Mouse (Mus musculus) testis, adult 2 months (tissue): ENCODE data around the gene Arv1. TPM values are rescaled to one million over a fixed set of nuclear protein-coding genes. Genes with fewer than 3 reads are reported as not detected.

Experiments
- H3K27ac ChIP-seq: fragments of 200-500 bp; 2 replicates; pipeline ENCODE4 v1.5.1; 2012; ENCODE audit warnings: low read depth, low read length; ENCODE audit not compliant: control insufficient read depth, insufficient read depth
- H3K27me3 ChIP-seq: fragments of 200-500 bp; 2 replicates; pipeline ENCODE4 v1.6.1; 2012; ENCODE audit warnings: mild to moderate bottlenecking, low read length, moderate library complexity; ENCODE audit not compliant: control insufficient read depth, insufficient read depth
- H3K36me3 ChIP-seq: fragments of 200-500 bp; 2 replicates; pipeline ENCODE4 v1.6.1; 2012; ENCODE audit warnings: mild to moderate bottlenecking, low read length; ENCODE audit not compliant: control insufficient read depth, insufficient read depth
- H3K4me1 ChIP-seq: fragments of 200-500 bp; 2 replicates; pipeline ENCODE4 v1.6.1; 2012; ENCODE audit warnings: low read length; ENCODE audit not compliant: control insufficient read depth, insufficient read depth
- H3K4me3 ChIP-seq: fragments of 200-500 bp; 2 replicates; pipeline ENCODE4 v1.5.1; 2012; ENCODE audit warnings: low read depth, mild to moderate bottlenecking, low read length, moderate library complexity, mixed read lengths; ENCODE audit not compliant: control insufficient read depth
- CTCF ChIP-seq: fragments of 200-500 bp; IDR thresholded peaks from 2 replicates; pipeline ENCODE4 v1.5.1; 2012; ENCODE audit warnings: low read depth, mild to moderate bottlenecking, inconsistent platforms, low read length, moderate library complexity; ENCODE audit not compliant: control insufficient read depth, insufficient read depth, insufficient replicate concordance
- POLR2A ChIP-seq: fragments of 200-500 bp; IDR thresholded peaks from 2 replicates; pipeline ENCODE4 v1.6.1; 2012; ENCODE audit warnings: low read depth, mild to moderate bottlenecking, inconsistent platforms, low read length, moderate library complexity; ENCODE audit not compliant: control insufficient read depth
- polyA plus RNA-seq: library from polyadenylated mRNA; depleted of rRNA; stranded (reverse); fragments of >200 nt; gene quantifications from 2 replicates; pipeline ENCODE4 v1.2.3, GENCODE M21; 2012

Gene Arv1
- polyA plus RNA-seq, 1 experiment: 14.9 TPM

GRCm38 (mm10) chr8:124702183-124702582 is 19.8 kb upstream of the Arv1 start:
- H3K27me3 ChIP-seq: no peaks in the 10 kb centered on the region

GRCm38 (mm10) chr8:124703526-124703925 is 18.4 kb upstream of the Arv1 start:
- H3K27me3 ChIP-seq: no peaks in the 10 kb centered on the region
- H3K36me3 ChIP-seq: no peaks in the 10 kb centered on the region
- no peak overlapping the region for H3K4me3 ChIP-seq
- TF ChIP-seq POLR2A (no peak), CTCF (no peak)
- no peaks in the 10 kb centered on the region for H3K4me1 ChIP-seq
- H3K27ac ChIP-seq: no peak overlapping the region

More at GRCm38 (mm10) chr8:124702183-124702582, 19.8 kb upstream of the Arv1 start:
- Histone ChIP-seq H3K36me3 (no peaks in the 10 kb centered on the region), H3K4me3 (no peak overlapping the region), H3K27ac (no peak overlapping the region), H3K4me1 (no peaks in the 10 kb centered on the region)
- TF ChIP-seq POLR2A (no peak), CTCF (no peak)

GRCm38 (mm10) chr8:124704376-124704775 is 17.6 kb upstream of the Arv1 start:
- H3K4me3 ChIP-seq: no peak overlapping the region
- no peaks in the 10 kb centered on the region for H3K27me3 ChIP-seq
- TF ChIP-seq CTCF: no peak
- no peak for TF ChIP-seq POLR2A
- H3K4me1 ChIP-seq: no peaks in the 10 kb centered on the region
- H3K36me3 ChIP-seq: no peaks in the 10 kb centered on the region
- H3K27ac ChIP-seq: no peak overlapping the region

- Histone ChIP-seq H3K4me1 (no peaks in the 10 kb centered on the region), H3K27me3 (no peaks in the 10 kb centered on the region), H3K36me3 (no peaks in the 10 kb centered on the region), H3K27ac (no peak overlapping the region), H3K4me3 (no peak overlapping the region)
- TF ChIP-seq POLR2A (no peak), CTCF (no peak)
These were observed 16.1 kb upstream of the Arv1 start for GRCm38 (mm10) chr8:124705823-124706222.

GRCm38 (mm10) chr8:124713207-124713606 is 8.7 kb upstream of the Arv1 start:
- Histone ChIP-seq H3K27me3 (no peaks in the 10 kb centered on the region), H3K27ac (no peak overlapping the region), H3K4me3 (no peak overlapping the region), H3K36me3 (peaks cover 4% of the 10 kb centered on the region), H3K4me1 (no peaks in the 10 kb centered on the region)
- TF ChIP-seq POLR2A (no peak), CTCF (no peak)

- H3K4me3 ChIP-seq: no peak overlapping the region
These were observed 6.2 kb upstream of the Arv1 start for GRCm38 (mm10) chr8:124715736-124716135.

GRCm38 (mm10) chr8:124720133-124720532 is 1.8 kb upstream of the Arv1 start:
- peaks cover 4% of the 10 kb centered on the region for H3K4me1 ChIP-seq
- no peak overlapping the region for H3K27ac ChIP-seq
- TF ChIP-seq POLR2A (no peak), CTCF (peak; percentile 26; the same call in 1 of the 2 replicates)
- H3K27me3 ChIP-seq: no peaks in the 10 kb centered on the region
- H3K36me3 ChIP-seq: no peaks in the 10 kb centered on the region
- no peak overlapping the region for H3K4me3 ChIP-seq

More at GRCm38 (mm10) chr8:124715736-124716135, 6.2 kb upstream of the Arv1 start:
- no peak for TF ChIP-seq CTCF
- TF ChIP-seq POLR2A: no peak
- H3K27ac ChIP-seq: no peak overlapping the region
- peaks cover 4% of the 10 kb centered on the region for H3K36me3 ChIP-seq
- no peaks in the 10 kb centered on the region for H3K27me3 ChIP-seq
- H3K4me1 ChIP-seq: no peaks in the 10 kb centered on the region
